Mouse (Mus musculus) neural tube, embryonic 12.5 days (tissue): ENCODE measurements around the gene Iqsec2. TPM values are rescaled to one million over a fixed set of nuclear protein-coding genes. Genes with fewer than 3 reads are reported as not detected.

Experiments used
- ATAC-seq: fragments of 200-750 bp; cut with Nextera tagmentation; 2 replicates; pipeline ENCODE4 v1.8.0; 2017; ENCODE audit warnings: low read depth, mild to moderate bottlenecking, moderate TSS enrichment, moderate library complexity; ENCODE audit not compliant: low FRiP score
- H3K27ac ChIP-seq: fragments of 300-500 bp; sonication (generic); 2 replicates; pipeline ENCODE4 v1.5.1; 2016
- H3K27me3 ChIP-seq: fragments of 300-500 bp; sonication (generic); replicated peaks from 2 replicates; pipeline ENCODE4 v1.6.1; 2016; ENCODE audit warnings: mild to moderate bottlenecking
- H3K36me3 ChIP-seq: fragments of 300-500 bp; sonication (generic); 2 replicates; pipeline ENCODE4 v1.6.1; 2016; ENCODE audit warnings: mild to moderate bottlenecking
- H3K4me1 ChIP-seq: fragments of 300-500 bp; sonication (generic); 2 replicates; pipeline ENCODE4 v1.6.1; 2016
- H3K4me2 ChIP-seq: fragments of 300-500 bp; sonication (generic); replicated peaks from 2 replicates; pipeline ENCODE4 v1.6.1; 2016; ENCODE audit warnings: mild to moderate bottlenecking
- H3K4me3 ChIP-seq: fragments of 300-500 bp; sonication (generic); 2 replicates; pipeline ENCODE4 v1.5.1; 2016
- H3K9ac ChIP-seq: fragments of 300-500 bp; sonication (generic); 2 replicates; pipeline ENCODE4 v1.6.1; 2016; ENCODE audit warnings: mild to moderate bottlenecking
- H3K9me3 ChIP-seq: fragments of 300-500 bp; sonication (generic); 2 replicates; pipeline ENCODE4 v1.6.1; 2016; ENCODE audit warnings: mild to moderate bottlenecking
- WGBS: fragments of 180-500 bp; shearing (Covaris S2); methylation state at CpG from one replicate; pipeline ENCODE4 v1.1.7; 2016; 5-methylcytosine and 5-hydroxymethylcytosine counted together
- polyA plus RNA-seq: library from polyadenylated mRNA; unstranded; fragments of >200 nt; fragmentation: Nextera tagmentation; extraction: Ambion mirVana; gene quantifications from 2 replicates; pipeline ENCODE4 v1.2.1, GENCODE M21; 2016

The Iqsec2 gene
- polyA plus RNA-seq, 1 experiment from 2014 or later = 3.0 TPM

- Histone ChIP-seq H3K4me1 (no peaks in the 10 kb centered on the region), H3K4me3 (no peak overlapping the region), H3K27ac (no peak overlapping the region), H3K9ac (no peak overlapping the region), H3K36me3 (no peaks in the 10 kb centered on the region), H3K27me3 (peaks cover 23% of the 10 kb centered on the region; the same call in 1 of the 2 replicates), H3K4me2 (no peak overlapping the region), H3K9me3 (no peaks in the 10 kb centered on the region)
- no peak for ATAC-seq
Measured at GRCm38 (mm10) chrX:152187151-152187550, 43.1 kb downstream of the Iqsec2 start.

GRCm38 (mm10) chrX:152191266-152191665 lies 47.2 kb downstream of the Iqsec2 start:
- Histone ChIP-seq H3K27ac (no peak overlapping the region), H3K36me3 (no peaks in the 10 kb centered on the region), H3K9ac (no peak overlapping the region), H3K4me3 (no peak overlapping the region), H3K4me2 (no peak overlapping the region), H3K4me1 (no peaks in the 10 kb centered on the region), H3K27me3 (peaks cover 45% of the 10 kb centered on the region), H3K9me3 (no peaks in the 10 kb centered on the region)
- no peak for ATAC-seq
- 74% methylated on average over 1 of the region's 1 CpGs for WGBS

- WGBS = 41% methylated on average over 1 of the region's 1 CpGs
- H3K4me3 ChIP-seq = no peak overlapping the region
- no peak overlapping the region for H3K9ac ChIP-seq
- H3K4me1 ChIP-seq = peaks cover 4% of the 10 kb centered on the region; the same call in 1 of the 2 replicates
- H3K36me3 ChIP-seq = no peaks in the 10 kb centered on the region
- ATAC-seq = peak; percentile 90
- H3K9me3 ChIP-seq = no peaks in the 10 kb centered on the region
- 0 out of 2 replicates have a peak overlapping the region, but pooled peaks have one; percentile 26 for H3K27ac ChIP-seq
- H3K27me3 ChIP-seq = peaks cover 39% of the 10 kb centered on the region
- H3K4me2 ChIP-seq = no peak overlapping the region; the same call in 1 of the 2 replicates
Measured at GRCm38 (mm10) chrX:152197814-152198648, 54.0 kb downstream of the Iqsec2 start.

GRCm38 (mm10) chrX:152201737-152202421 lies 57.8 kb downstream of the Iqsec2 start:
- Histone ChIP-seq H3K36me3 (no peaks in the 10 kb centered on the region), H3K9me3 (no peaks in the 10 kb centered on the region), H3K9ac (no peak overlapping the region), H3K27me3 (peaks cover 36% of the 10 kb centered on the region), H3K27ac (no peak overlapping the region), H3K4me3 (no peak overlapping the region), H3K4me2 (no peak overlapping the region), H3K4me1 (peaks cover 4% of the 10 kb centered on the region; the same call in 1 of the 2 replicates)
- ATAC-seq = no peak
- 33% methylated on average over 4 of the region's 4 CpGs for WGBS

- no peak overlapping the region for H3K4me3 ChIP-seq
- H3K4me2 ChIP-seq = no peak overlapping the region
- peaks cover 42% of the 10 kb centered on the region for H3K27me3 ChIP-seq
- ATAC-seq = no peak
- no peak overlapping the region for H3K27ac ChIP-seq
- WGBS = 33% methylated on average over 8 of the region's 8 CpGs
- no peak overlapping the region for H3K9ac ChIP-seq
- H3K4me1 ChIP-seq = peaks cover 4% of the 10 kb centered on the region; the same call in 1 of the 2 replicates
- H3K36me3 ChIP-seq = no peaks in the 10 kb centered on the region
- H3K9me3 ChIP-seq = no peaks in the 10 kb centered on the region
Measured at GRCm38 (mm10) chrX:152202422-152203103, 58.5 kb downstream of the Iqsec2 start.

GRCm38 (mm10) chrX:152203247-152203646 lies 59.2 kb downstream of the Iqsec2 start:
- peaks cover 42% of the 10 kb centered on the region for H3K27me3 ChIP-seq
- ATAC-seq = no peak
- WGBS = 68% methylated on average over 4 of the region's 4 CpGs

GRCm38 (mm10) chrX:152205486-152205885 lies 61.4 kb downstream of the Iqsec2 start:
- no peak overlapping the region for H3K4me3 ChIP-seq
- no peak for ATAC-seq
- no peaks in the 10 kb centered on the region for H3K36me3 ChIP-seq
- H3K9me3 ChIP-seq = no peaks in the 10 kb centered on the region
- no peak overlapping the region for H3K27ac ChIP-seq
- H3K4me2 ChIP-seq = no peak overlapping the region
- H3K4me1 ChIP-seq = peaks cover 4% of the 10 kb centered on the region; the same call in 1 of the 2 replicates
- peaks cover 56% of the 10 kb centered on the region for H3K27me3 ChIP-seq
- 91% methylated on average over 1 of the region's 1 CpGs for WGBS
- no peak overlapping the region for H3K9ac ChIP-seq

More at GRCm38 (mm10) chrX:152203247-152203646, 59.2 kb downstream of the Iqsec2 start:
- Histone ChIP-seq H3K4me3 (no peak overlapping the region), H3K9me3 (no peaks in the 10 kb centered on the region), H3K9ac (no peak overlapping the region), H3K4me1 (peaks cover 4% of the 10 kb centered on the region; the same call in 1 of the 2 replicates), H3K27ac (no peak overlapping the region), H3K4me2 (no peak overlapping the region), H3K36me3 (no peaks in the 10 kb centered on the region)

GRCm38 (mm10) chrX:152214703-152215102 lies 70.6 kb downstream of the Iqsec2 start:
- Histone ChIP-seq H3K36me3 (no peaks in the 10 kb centered on the region), H3K9me3 (no peaks in the 10 kb centered on the region), H3K4me3 (no peak overlapping the region), H3K4me2 (no peak overlapping the region), H3K9ac (no peak overlapping the region), H3K4me1 (no peaks in the 10 kb centered on the region), H3K27me3 (peaks cover 53% of the 10 kb centered on the region), H3K27ac (no peak overlapping the region)
- no peak for ATAC-seq
- WGBS = 93% methylated on average over 1 of the region's 1 CpGs

- Histone ChIP-seq H3K9me3 (no peaks in the 10 kb centered on the region), H3K27ac (no peak overlapping the region), H3K4me3 (no peak overlapping the region), H3K4me1 (no peaks in the 10 kb centered on the region), H3K27me3 (peaks cover 62% of the 10 kb centered on the region), H3K4me2 (no peak overlapping the region), H3K9ac (no peak overlapping the region), H3K36me3 (no peaks in the 10 kb centered on the region)
- 98% methylated on average over 2 of the region's 2 CpGs for WGBS
- no peak for ATAC-seq
Measured at GRCm38 (mm10) chrX:152218529-152218928, 74.5 kb downstream of the Iqsec2 start.

GRCm38 (mm10) chrX:152221721-152222120 lies 77.7 kb downstream of the Iqsec2 start:
- no peak overlapping the region for H3K9ac ChIP-seq
- H3K36me3 ChIP-seq = no peaks in the 10 kb centered on the region
- no peaks in the 10 kb centered on the region for H3K9me3 ChIP-seq
- H3K4me3 ChIP-seq = no peak overlapping the region
- H3K27ac ChIP-seq = no peak overlapping the region
- ATAC-seq = no peak
- H3K4me2 ChIP-seq = no peak overlapping the region
- 77% methylated on average over 4 of the region's 4 CpGs for WGBS
- no peaks in the 10 kb centered on the region for H3K4me1 ChIP-seq
- H3K27me3 ChIP-seq = peaks cover 74% of the 10 kb centered on the region

- Histone ChIP-seq H3K36me3 (no peaks in the 10 kb centered on the region), H3K27ac (no peak overlapping the region), H3K9me3 (no peaks in the 10 kb centered on the region), H3K4me1 (no peaks in the 10 kb centered on the region), H3K4me2 (no peak overlapping the region), H3K4me3 (no peak overlapping the region), H3K27me3 (peaks cover 69% of the 10 kb centered on the region), H3K9ac (no peak overlapping the region)
- WGBS = 50% methylated on average over 9 of the region's 9 CpGs
- ATAC-seq = no peak
Measured at GRCm38 (mm10) chrX:152222226-152222625, 78.2 kb downstream of the Iqsec2 start.

GRCm38 (mm10) chrX:152223313-152223712 lies 79.2 kb downstream of the Iqsec2 start:
- H3K4me1 ChIP-seq = no peaks in the 10 kb centered on the region
- H3K27me3 ChIP-seq = peaks cover 65% of the 10 kb centered on the region
- ATAC-seq = no peak
- H3K4me2 ChIP-seq = no peak overlapping the region
- 88% methylated on average over 6 of the region's 6 CpGs for WGBS
- no peak overlapping the region for H3K4me3 ChIP-seq
- no peaks in the 10 kb centered on the region for H3K36me3 ChIP-seq
- no peak overlapping the region for H3K9ac ChIP-seq
- no peak overlapping the region for H3K27ac ChIP-seq
- H3K9me3 ChIP-seq = no peaks in the 10 kb centered on the region
